ENCODE assay signal across 29 mouse cellular contexts in genomic region chr9:40141544-40141943, GRCm38 (mm10). TPM values are rescaled to one million over a fixed set of nuclear protein-coding genes. Genes with fewer than 3 reads are reported as not detected.
"Had no signal": no experiment of that assay in that cellular context is flagged by ENCODE, and none has a peak within 500 bp of the region (broad histone marks: within the 10 kb centered on the region; RNA-seq: fewer than 3 reads in every experiment).

No protein-coding gene starts in this region.

- H3K4me3 ChIP-seq: gastrocnemius, adult 2 months; heart, embryonic 10.5 days; heart, embryonic 12.5 days; intestine, embryonic 15.5 days; layer of hippocampus, adult 2 months; left cerebral cortex, adult 2 months; limb, embryonic 10.5 days; limb, embryonic 12.5 days; liver, embryonic 13.5 days had no signal

- H3K9ac ChIP-seq: heart, embryonic 12.5 days; intestine, embryonic 15.5 days; limb, embryonic 12.5 days; liver, embryonic 13.5 days had no signal

- H3K36me3 ChIP-seq: heart, embryonic 10.5 days; heart, embryonic 12.5 days; intestine, embryonic 15.5 days; limb, embryonic 10.5 days; limb, embryonic 12.5 days; liver, embryonic 13.5 days had no signal

- H3K27me3 ChIP-seq: heart, embryonic 12.5 days; intestine, embryonic 15.5 days; limb, embryonic 12.5 days; liver, embryonic 13.5 days had no signal

- H3K27ac ChIP-seq: gastrocnemius, adult 2 months; heart, embryonic 10.5 days; intestine, embryonic 15.5 days; layer of hippocampus, adult 2 months; left cerebral cortex, adult 2 months; limb, embryonic 10.5 days; limb, embryonic 12.5 days; liver, embryonic 13.5 days had no signal

- H3K4me1 ChIP-seq: heart, embryonic 10.5 days; heart, embryonic 12.5 days; intestine, embryonic 15.5 days; limb, embryonic 10.5 days; limb, embryonic 12.5 days; liver, embryonic 13.5 days had no signal

- ATAC-seq: inflammation-experienced regulatory T-cells, adult 6 months; intestine, embryonic 15.5 days; intestine, postnatal 0 days had no signal

- H3K4me2 ChIP-seq: heart, embryonic 12.5 days; intestine, embryonic 15.5 days; limb, embryonic 12.5 days; liver, embryonic 11.5 days; liver, embryonic 13.5 days had no signal

- H3K9me3 ChIP-seq: heart, embryonic 10.5 days; heart, embryonic 12.5 days; intestine, embryonic 15.5 days; limb, embryonic 10.5 days; limb, embryonic 12.5 days; liver, embryonic 13.5 days had no signal

- DNase-seq: gastrocnemius, adult 2 months; gastrocnemius, postnatal 10 days; gastrocnemius, postnatal 25 days; heart, postnatal 10 days; heart, postnatal 4 days; kidney, adult 18-20 months; kidney, adult 8-10 months; kidney, postnatal 10 days; kidney, postnatal 25 days; kidney, postnatal 4 days; liver; liver, embryonic 13.5 days had no signal

RNA-seq across cellular contexts. Expression of gene Tmem225, which starts 6.4 kb away (rescaled TPM):
- polyA plus RNA-seq: frontal cortex, adult 2 months; heart, embryonic 10.5 days; heart, embryonic 12.5 days; heart, embryonic 14.5 days; heart, embryonic 16.5 days; hindbrain, embryonic 11.5 days; inflammation-experienced regulatory T-cells, adult 6 months; intestine, embryonic 15.5 days; intestine, postnatal 0 days; kidney, embryonic 14.5 days; kidney, embryonic 16.5 days; limb, embryonic 10.5 days; limb, embryonic 12.5 days; limb, embryonic 14.5 days; liver, embryonic 11.5 days; liver, embryonic 13.5 days had no signal

RNA-seq across cellular contexts. Expression of gene Olfr985, which starts 11.6 kb away (rescaled TPM):
- polyA plus RNA-seq: heart, embryonic 10.5 days; heart, embryonic 12.5 days; heart, embryonic 14.5 days; heart, embryonic 16.5 days; hindbrain, embryonic 11.5 days; inflammation-experienced regulatory T-cells, adult 6 months; intestine, embryonic 15.5 days; intestine, postnatal 0 days; kidney, embryonic 14.5 days; kidney, embryonic 16.5 days; limb, embryonic 10.5 days; limb, embryonic 12.5 days; limb, embryonic 14.5 days; liver, embryonic 11.5 days; liver, embryonic 13.5 days had no signal

RNA-seq across cellular contexts. Expression of gene Olfr984, which starts 27.5 kb away (rescaled TPM):
- polyA plus RNA-seq: frontal cortex, adult 2 months; heart, embryonic 10.5 days; heart, embryonic 12.5 days; heart, embryonic 14.5 days; heart, embryonic 16.5 days; hindbrain, embryonic 11.5 days; inflammation-experienced regulatory T-cells, adult 6 months; intestine, embryonic 15.5 days; intestine, postnatal 0 days; kidney, embryonic 14.5 days; kidney, embryonic 16.5 days; limb, embryonic 10.5 days; limb, embryonic 14.5 days; liver, embryonic 11.5 days; liver, embryonic 13.5 days had no signal

RNA-seq across cellular contexts. Expression of gene Olfr986, which starts 39.2 kb away (rescaled TPM):
- polyA plus RNA-seq: frontal cortex, adult 2 months; heart, embryonic 10.5 days; heart, embryonic 12.5 days; heart, embryonic 14.5 days; heart, embryonic 16.5 days; hindbrain, embryonic 11.5 days; inflammation-experienced regulatory T-cells, adult 6 months; intestine, embryonic 15.5 days; intestine, postnatal 0 days; kidney, embryonic 14.5 days; kidney, embryonic 16.5 days; limb, embryonic 10.5 days; limb, embryonic 12.5 days; limb, embryonic 14.5 days; liver, embryonic 11.5 days; liver, embryonic 13.5 days had no signal

RNA-seq across cellular contexts. Expression of gene Olfr983, which starts 48.1 kb away (rescaled TPM):
- polyA plus RNA-seq: frontal cortex, adult 2 months; heart, embryonic 10.5 days; heart, embryonic 12.5 days; heart, embryonic 14.5 days; heart, embryonic 16.5 days; hindbrain, embryonic 11.5 days; inflammation-experienced regulatory T-cells, adult 6 months; intestine, embryonic 15.5 days; intestine, postnatal 0 days; kidney, embryonic 14.5 days; kidney, embryonic 16.5 days; limb, embryonic 10.5 days; limb, embryonic 12.5 days; limb, embryonic 14.5 days; liver, embryonic 11.5 days; liver, embryonic 13.5 days had no signal
